Mouse (Mus musculus) forebrain, embryonic 15.5 days (tissue): ENCODE results near the gene Nav1. TPM values are rescaled to one million over a fixed set of nuclear protein-coding genes. Genes with fewer than 3 reads are reported as not detected.

Experiments used
- ATAC-seq: fragments of 200-750 bp; cut with Nextera tagmentation; replicated peaks from 2 replicates; pipeline ENCODE4 v1.8.0; 2017; ENCODE audit warnings: mild to moderate bottlenecking, moderate TSS enrichment, moderate library complexity
- H3K27ac ChIP-seq: fragments of 300-500 bp; sonication (generic); replicated peaks from 2 replicates; pipeline ENCODE4 v1.5.1; 2015; ENCODE audit warnings: mild to moderate bottlenecking, inconsistent platforms
- H3K27me3 ChIP-seq: fragments of 300-500 bp; sonication (generic); 2 replicates; pipeline ENCODE4 v1.6.1; 2015; ENCODE audit warnings: inconsistent platforms
- H3K36me3 ChIP-seq: fragments of 300-500 bp; sonication (generic); 2 replicates; pipeline ENCODE4 v1.6.1; 2015; ENCODE audit warnings: mild to moderate bottlenecking, inconsistent platforms
- H3K4me1 ChIP-seq: fragments of 300-500 bp; sonication (generic); 2 replicates; pipeline ENCODE4 v1.6.1; 2015; ENCODE audit warnings: inconsistent platforms
- H3K4me2 ChIP-seq: fragments of 300-500 bp; sonication (generic); replicated peaks from 2 replicates; pipeline ENCODE4 v1.6.1; 2015; ENCODE audit warnings: mild to moderate bottlenecking, inconsistent platforms
- H3K4me3 ChIP-seq: fragments of 300-500 bp; sonication (generic); 2 replicates; pipeline ENCODE4 v1.5.1; 2015; ENCODE audit warnings: mild to moderate bottlenecking, inconsistent platforms
- H3K9ac ChIP-seq: fragments of 300-500 bp; sonication (generic); replicated peaks from 2 replicates; pipeline ENCODE4 v1.6.1; 2015; ENCODE audit warnings: mild to moderate bottlenecking, inconsistent platforms
- H3K9me3 ChIP-seq: fragments of 300-500 bp; sonication (generic); 2 replicates; pipeline ENCODE4 v1.6.1; 2016; ENCODE audit warnings: inconsistent platforms
- WGBS: fragments of 180-500 bp; shearing (Covaris S2); methylation state at CpG from one replicate; pipeline ENCODE4 v1.1.7; 2015; ENCODE audit warnings: mixed read lengths; 5-methylcytosine and 5-hydroxymethylcytosine counted together
- polyA plus RNA-seq: library from polyadenylated mRNA; unstranded; fragments of >200 nt; fragmentation: Nextera tagmentation; extraction: Ambion mirVana; gene quantifications from 2 replicates; pipeline ENCODE4 v1.2.1, GENCODE M21; 2015

Gene Nav1
- polyA plus RNA-seq, 1 experiment from 2014 or later, result 48.1 TPM

- no peak overlapping the region for H3K4me3 ChIP-seq
- 13% methylated on average over 20 of the region's 20 CpGs for WGBS
- H3K27me3 ChIP-seq, result no peaks in the 10 kb centered on the region
- H3K36me3 ChIP-seq, result no peaks in the 10 kb centered on the region
- H3K27ac ChIP-seq, result peak overlapping the region; percentile 32; the same call in 1 of the 2 replicates
- H3K4me2 ChIP-seq, result peak overlapping the region; percentile 5; the same call in 1 of the 2 replicates
- peak; percentile 82 for ATAC-seq
- H3K9me3 ChIP-seq, result no peaks in the 10 kb centered on the region
- H3K4me1 ChIP-seq, result peaks cover 27% of the 10 kb centered on the region
- H3K9ac ChIP-seq, result no peak overlapping the region
These were observed 8.9 kb upstream of the Nav1 start for GRCm38 (mm10) chr1:135615715-135616641.

GRCm38 (mm10) chr1:135609621-135610020, 2.5 kb upstream of the Nav1 start:
- no peak overlapping the region for H3K27ac ChIP-seq
- no peak for ATAC-seq
- no peak overlapping the region for H3K9ac ChIP-seq
- H3K9me3 ChIP-seq, result no peaks in the 10 kb centered on the region
- H3K36me3 ChIP-seq, result no peaks in the 10 kb centered on the region
- H3K27me3 ChIP-seq, result no peaks in the 10 kb centered on the region
- H3K4me2 ChIP-seq, result no peak overlapping the region
- H3K4me1 ChIP-seq, result peaks cover 25% of the 10 kb centered on the region
- no peak overlapping the region for H3K4me3 ChIP-seq
- 79% methylated on average over 4 of the region's 4 CpGs for WGBS

- 80% methylated on average over 12 of the region's 12 CpGs for WGBS
- H3K9ac ChIP-seq, result no peak overlapping the region
- no peak for ATAC-seq
- H3K4me3 ChIP-seq, result no peak overlapping the region
- H3K9me3 ChIP-seq, result no peaks in the 10 kb centered on the region
- no peaks in the 10 kb centered on the region for H3K36me3 ChIP-seq
- H3K4me1 ChIP-seq, result peaks cover 49% of the 10 kb centered on the region
- no peak overlapping the region; the same call in 1 of the 2 replicates for H3K27ac ChIP-seq
- no peaks in the 10 kb centered on the region for H3K27me3 ChIP-seq
- H3K4me2 ChIP-seq, result no peak overlapping the region
These were observed 610 bp downstream of the Nav1 start for GRCm38 (mm10) chr1:135606355-135607015.

- H3K4me3 ChIP-seq, result no peak overlapping the region
- ATAC-seq, result no peak
- no peaks in the 10 kb centered on the region for H3K9me3 ChIP-seq
- 70% methylated on average over 5 of the region's 5 CpGs for WGBS
- no peaks in the 10 kb centered on the region for H3K36me3 ChIP-seq
- no peaks in the 10 kb centered on the region for H3K27me3 ChIP-seq
- H3K4me2 ChIP-seq, result no peak overlapping the region
- no peak overlapping the region for H3K9ac ChIP-seq
- H3K27ac ChIP-seq, result peak overlapping the region; percentile 44
- H3K4me1 ChIP-seq, result peaks cover 58% of the 10 kb centered on the region
These were observed 1.6 kb downstream of the Nav1 start for GRCm38 (mm10) chr1:135605530-135605929.

- WGBS, result 67% methylated on average over 7 of the region's 7 CpGs
- no peak overlapping the region for H3K4me2 ChIP-seq
- no peaks in the 10 kb centered on the region for H3K36me3 ChIP-seq
- H3K4me3 ChIP-seq, result no peak overlapping the region
- no peaks in the 10 kb centered on the region for H3K9me3 ChIP-seq
- H3K4me1 ChIP-seq, result peaks cover 68% of the 10 kb centered on the region
- no peaks in the 10 kb centered on the region for H3K27me3 ChIP-seq
- peak overlapping the region; percentile 84 for H3K27ac ChIP-seq
- no peak overlapping the region for H3K9ac ChIP-seq
- peak; percentile 55 for ATAC-seq
These were observed 2.6 kb downstream of the Nav1 start for GRCm38 (mm10) chr1:135604361-135605052.

- Histone ChIP-seq H3K4me1 (peaks cover 75% of the 10 kb centered on the region), H3K4me2 (peak overlapping the region; percentile 40), H3K27me3 (no peaks in the 10 kb centered on the region), H3K4me3 (peak overlapping the region; percentile 22), H3K9me3 (no peaks in the 10 kb centered on the region), H3K36me3 (no peaks in the 10 kb centered on the region), H3K9ac (peak overlapping the region; percentile 9; the same call in 1 of the 2 replicates), H3K27ac (peak overlapping the region; percentile 84)
- ATAC-seq, result peak; percentile 89
- WGBS, result 22% methylated on average over 11 of the region's 11 CpGs
These were observed 3.8 kb downstream of the Nav1 start for GRCm38 (mm10) chr1:135603121-135603870.

GRCm38 (mm10) chr1:135600023-135601005, 6.8 kb downstream of the Nav1 start:
- H3K27ac ChIP-seq, result peak overlapping the region; percentile 36; the same call in 1 of the 2 replicates
- H3K27me3 ChIP-seq, result no peaks in the 10 kb centered on the region
- no peak for ATAC-seq
- WGBS, result 46% methylated on average over 15 of the region's 15 CpGs
- H3K4me2 ChIP-seq, result peak overlapping the region; percentile 14
- no peak overlapping the region for H3K9ac ChIP-seq
- H3K36me3 ChIP-seq, result no peaks in the 10 kb centered on the region
- no peak overlapping the region for H3K4me3 ChIP-seq
- no peaks in the 10 kb centered on the region for H3K9me3 ChIP-seq
- H3K4me1 ChIP-seq, result peaks cover 57% of the 10 kb centered on the region

GRCm38 (mm10) chr1:135598251-135598879, 8.7 kb downstream of the Nav1 start:
- H3K4me3 ChIP-seq, result no peak overlapping the region
- H3K9ac ChIP-seq, result no peak overlapping the region
- H3K4me2 ChIP-seq, result no peak overlapping the region
- H3K27ac ChIP-seq, result no peak overlapping the region
- no peak for ATAC-seq
- no peaks in the 10 kb centered on the region for H3K27me3 ChIP-seq
- peaks cover 37% of the 10 kb centered on the region for H3K4me1 ChIP-seq
- H3K36me3 ChIP-seq, result no peaks in the 10 kb centered on the region
- H3K9me3 ChIP-seq, result no peaks in the 10 kb centered on the region
- WGBS, result 78% methylated on average over 8 of the region's 8 CpGs

- no peak overlapping the region for H3K4me3 ChIP-seq
- H3K4me2 ChIP-seq, result no peak overlapping the region
- H3K36me3 ChIP-seq, result no peaks in the 10 kb centered on the region
- H3K9me3 ChIP-seq, result no peaks in the 10 kb centered on the region
- no peak for ATAC-seq
- no peak overlapping the region for H3K9ac ChIP-seq
- peaks cover 5% of the 10 kb centered on the region; the same call in 1 of the 2 replicates for H3K4me1 ChIP-seq
- no peak overlapping the region for H3K27ac ChIP-seq
- no peaks in the 10 kb centered on the region for H3K27me3 ChIP-seq
- 42% methylated on average over 9 of the region's 9 CpGs for WGBS
These were observed 12.7 kb downstream of the Nav1 start for GRCm38 (mm10) chr1:135594279-135594903.
